Mouse (Mus musculus) lung, embryonic 16.5 days (tissue): ENCODE results near the gene Ctsh. TPM values are rescaled to one million over a fixed set of nuclear protein-coding genes. Genes with fewer than 3 reads are reported as not detected.

ENCODE experiments used
- polyA plus RNA-seq: library from polyadenylated mRNA; unstranded; fragments of >200 nt; fragmentation: Nextera tagmentation; extraction: Ambion mirVana; gene quantifications from 2 replicates; pipeline ENCODE4 v1.2.1, GENCODE M21; 2015

Ctsh gene
- polyA plus RNA-seq, 1 experiment from 2014 or later = 831 TPM

Other genes starting within 250 kb of the Ctsh start
- gene Rasgrf1, start 144.2 kb upstream of the Ctsh start, polyA plus RNA-seq = 0.79 and 1.5 TPM in 2 replicates
- gene Morf4l1, start 60.6 kb downstream of the Ctsh start, polyA plus RNA-seq = 400 and 424 TPM in 2 replicates
- gene Adamts7, start 108.9 kb downstream of the Ctsh start, polyA plus RNA-seq = 17.5 and 18.7 TPM in 2 replicates
- 19.3 and 20.9 TPM in 2 replicates for gene Tbc1d2b, start 216.7 kb downstream of the Ctsh start, polyA plus RNA-seq